Mouse (Mus musculus) ES-Bruce4 (cell line): ENCODE results near the gene Ralgps1.

Experiments
- CTCF ChIP-seq: IDR thresholded peaks from one replicate; pipeline ENCODE4 v1.8.1; 2011; ENCODE audit warnings: low read depth, low read length
- EP300 ChIP-seq: IDR thresholded peaks from 2 replicates; pipeline ENCODE4 v1.6.1; 2011; ENCODE audit warnings: low read depth, low read length; ENCODE audit not compliant: insufficient read depth

- TF ChIP-seq EP300 (no peak), CTCF (no peak)
Measured at GRCm38 (mm10) chr2:33417454-33417853, 46.2 kb upstream of the Ralgps1 start.
